Mouse (Mus musculus): ENCODE results near the gene Slc30a2. TPM values are rescaled to one million over a fixed set of nuclear protein-coding genes. Genes with fewer than 3 reads are reported as not detected.
A peak's percentile ranks its signal among the peaks of the same experiment; 100 is the strongest.
"Not testable (repeated sequence)": the region's sequence is repeated elsewhere in the genome, so short reads cannot be mapped to it uniquely, and the experiment has no call there.

Gene Slc30a2
- polyA plus RNA-seq, 1 experiment: 4.0 TPM

- no peaks in the 10 kb centered on the region for H3K36me3 ChIP-seq (ENCODE audit: control insufficient read depth, insufficient read depth, low read length)
- WGBS: 62% methylated on average over 10 of the region's 10 CpGs
- TF ChIP-seq CTCF (IDR thresholded peaks at IDR 0.05; ENCODE audit: extremely low read depth, insufficient read depth, insufficient read length, insufficient replicate concordance) (no peak), POLR2A (IDR thresholded peaks at IDR 0.05; ENCODE audit: low read depth, low read length) (no peak)
- no peak for DNase-seq (ENCODE audit: low read depth in 1 of 2, low spot score in 2 of 2)
- H3K27ac ChIP-seq (ENCODE audit: insufficient read depth, low read length): no peak overlapping the region
- no peaks in the 10 kb centered on the region for H3K4me1 ChIP-seq (ENCODE audit: control insufficient read depth, insufficient read depth, insufficient read length)
- no peaks in the 10 kb centered on the region for H3K27me3 ChIP-seq (ENCODE audit: control insufficient read depth, insufficient read depth, low read length)
- no peak overlapping the region for H3K4me3 ChIP-seq (ENCODE audit: extremely low read depth, insufficient read depth, insufficient read length)
Measured at GRCm38 (mm10) chr4:134378089-134378615, 35.2 kb downstream of the Slc30a2 start.

GRCm38 (mm10) chr4:134379510-134379909 lies 36.5 kb downstream of the Slc30a2 start:
- Histone ChIP-seq H3K36me3 (ENCODE audit: control insufficient read depth, insufficient read depth, low read length) (no peaks in the 10 kb centered on the region), H3K27me3 (ENCODE audit: control insufficient read depth, insufficient read depth, low read length) (no peaks in the 10 kb centered on the region), H3K27ac (ENCODE audit: insufficient read depth, low read length) (no peak overlapping the region), H3K4me3 (ENCODE audit: extremely low read depth, insufficient read depth, insufficient read length) (no peak overlapping the region), H3K4me1 (ENCODE audit: control insufficient read depth, insufficient read depth, insufficient read length) (no peaks in the 10 kb centered on the region)
- 88% methylated on average over 8 of the region's 8 CpGs for WGBS
- TF ChIP-seq POLR2A (IDR thresholded peaks at IDR 0.05; ENCODE audit: low read depth, low read length): no peak
- no peak for TF ChIP-seq CTCF (IDR thresholded peaks at IDR 0.05; ENCODE audit: extremely low read depth, insufficient read depth, insufficient read length, insufficient replicate concordance)
- DNase-seq (ENCODE audit: low read depth in 1 of 2, low spot score in 2 of 2): no peak

DNA sequence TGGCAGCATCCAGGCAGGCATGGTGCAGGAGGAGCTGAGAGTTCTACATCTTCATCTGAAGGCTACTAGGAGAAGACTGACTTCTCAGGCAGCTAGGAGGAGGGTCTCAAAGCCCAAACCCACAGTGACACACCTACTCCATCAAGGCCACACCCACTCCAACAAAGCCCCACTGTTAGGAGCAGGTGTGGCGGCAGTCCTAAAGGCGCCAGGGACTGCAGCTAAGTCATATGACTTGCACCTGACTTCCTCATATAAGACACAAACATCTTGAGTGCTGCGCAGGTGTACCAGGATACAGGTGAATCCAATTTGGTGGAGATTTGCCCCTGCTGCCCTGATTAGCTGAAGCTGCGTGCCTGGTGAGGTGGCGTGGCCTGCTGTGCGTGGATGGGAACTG lies 40.8 kb downstream of the Slc30a2 start, which contains the start of gene Extl1:
Gene Extl1, minus strand, starts transcription at position 101 of the 400 bp plus-strand sequence.
- not testable (repeated sequence) for H3K36me3 ChIP-seq (ENCODE audit: control insufficient read depth, insufficient read depth, low read length); H3K27me3 ChIP-seq (ENCODE audit: control insufficient read depth, insufficient read depth, low read length); DNase-seq (ENCODE audit: low read depth in 1 of 2, low spot score in 2 of 2); H3K27ac ChIP-seq (ENCODE audit: insufficient read depth, low read length); H3K4me1 ChIP-seq (ENCODE audit: control insufficient read depth, insufficient read depth, insufficient read length); H3K4me3 ChIP-seq (ENCODE audit: extremely low read depth, insufficient read depth, insufficient read length)
- 89% methylated on average over 2 of the region's 6 CpGs for WGBS

DNA sequence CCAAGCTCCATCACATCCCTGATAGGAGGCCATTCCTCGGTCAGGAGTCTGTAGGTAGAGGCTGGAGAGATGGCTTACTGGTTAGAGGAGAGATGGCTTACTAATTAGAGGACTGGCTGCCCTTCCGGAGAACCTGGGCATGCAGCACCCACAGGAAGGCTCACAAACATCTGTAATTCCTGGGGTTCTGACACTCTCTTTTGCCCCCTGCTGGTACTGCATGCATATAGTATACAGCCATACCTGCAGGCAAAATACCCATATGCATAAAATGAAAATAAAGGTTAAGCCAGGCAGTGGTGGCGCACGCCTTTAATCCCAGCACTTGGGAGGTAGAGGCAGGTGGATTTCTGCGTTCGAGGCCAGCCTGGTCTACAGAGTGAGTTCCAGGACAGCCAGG lies 44.3 kb downstream of the Slc30a2 start:
- Histone ChIP-seq H3K4me1 (ENCODE audit: control insufficient read depth, insufficient read depth, insufficient read length) (no peaks in the 10 kb centered on the region), H3K27me3 (ENCODE audit: control insufficient read depth, insufficient read depth, low read length) (no peaks in the 10 kb centered on the region), H3K4me3 (ENCODE audit: extremely low read depth, insufficient read depth, insufficient read length) (no peak overlapping the region), H3K36me3 (ENCODE audit: control insufficient read depth, insufficient read depth, low read length) (no peaks in the 10 kb centered on the region), H3K27ac (ENCODE audit: insufficient read depth, low read length) (no peak overlapping the region)
- TF ChIP-seq POLR2A (IDR thresholded peaks at IDR 0.05; ENCODE audit: low read depth, low read length) (no peak), CTCF (IDR thresholded peaks at IDR 0.05; ENCODE audit: extremely low read depth, insufficient read depth, insufficient read length, insufficient replicate concordance) (0 out of 2 replicates have a peak, but pooled peaks have one; percentile 3)
- 65% methylated on average over 6 of the region's 6 CpGs for WGBS
- no peak for DNase-seq (ENCODE audit: low read depth in 1 of 2, low spot score in 2 of 2)

GRCm38 (mm10) chr4:134388397-134388796 lies 45.4 kb downstream of the Slc30a2 start:
- DNase-seq (ENCODE audit: low read depth in 1 of 2, low spot score in 2 of 2): peak; percentile 49 to 65
- H3K36me3 ChIP-seq (ENCODE audit: control insufficient read depth, insufficient read depth, low read length): no peaks in the 10 kb centered on the region
- H3K27ac ChIP-seq (ENCODE audit: insufficient read depth, low read length): no peak overlapping the region
- no peak overlapping the region for H3K4me3 ChIP-seq (ENCODE audit: extremely low read depth, insufficient read depth, insufficient read length)
- WGBS: 9% methylated on average over 5 of the region's 5 CpGs
- H3K27me3 ChIP-seq (ENCODE audit: control insufficient read depth, insufficient read depth, low read length): no peaks in the 10 kb centered on the region
- H3K4me1 ChIP-seq (ENCODE audit: control insufficient read depth, insufficient read depth, insufficient read length): no peaks in the 10 kb centered on the region
- TF ChIP-seq CTCF (IDR thresholded peaks at IDR 0.05; ENCODE audit: extremely low read depth, insufficient read depth, insufficient read length, insufficient replicate concordance) (peak; percentile 78; the same call in 1 of the 2 replicates), POLR2A (IDR thresholded peaks at IDR 0.05; ENCODE audit: low read depth, low read length) (no peak)

- WGBS: 92% methylated on average over 1 of the region's 1 CpGs
- DNase-seq (ENCODE audit: low read depth in 1 of 2, low spot score in 2 of 2): no peak
- H3K4me3 ChIP-seq (ENCODE audit: extremely low read depth, insufficient read depth, insufficient read length): no peak overlapping the region
- no peak overlapping the region for H3K27ac ChIP-seq (ENCODE audit: insufficient read depth, low read length)
- H3K4me1 ChIP-seq (ENCODE audit: control insufficient read depth, insufficient read depth, insufficient read length): no peaks in the 10 kb centered on the region
- TF ChIP-seq POLR2A (IDR thresholded peaks at IDR 0.05; ENCODE audit: low read depth, low read length) (no peak), CTCF (IDR thresholded peaks at IDR 0.05; ENCODE audit: extremely low read depth, insufficient read depth, insufficient read length, insufficient replicate concordance) (no peak)
- no peaks in the 10 kb centered on the region for H3K27me3 ChIP-seq (ENCODE audit: control insufficient read depth, insufficient read depth, low read length)
- H3K36me3 ChIP-seq (ENCODE audit: control insufficient read depth, insufficient read depth, low read length): no peaks in the 10 kb centered on the region
Measured at GRCm38 (mm10) chr4:134391636-134392035, 48.7 kb downstream of the Slc30a2 start.

GRCm38 (mm10) chr4:134392595-134392994 lies 49.6 kb downstream of the Slc30a2 start:
- Histone ChIP-seq H3K4me1 (ENCODE audit: control insufficient read depth, insufficient read depth, insufficient read length) (no peaks in the 10 kb centered on the region), H3K36me3 (ENCODE audit: control insufficient read depth, insufficient read depth, low read length) (no peaks in the 10 kb centered on the region), H3K27ac (ENCODE audit: insufficient read depth, low read length) (no peak overlapping the region), H3K27me3 (ENCODE audit: control insufficient read depth, insufficient read depth, low read length) (no peaks in the 10 kb centered on the region), H3K4me3 (ENCODE audit: extremely low read depth, insufficient read depth, insufficient read length) (no peak overlapping the region)
- TF ChIP-seq CTCF (IDR thresholded peaks at IDR 0.05; ENCODE audit: extremely low read depth, insufficient read depth, insufficient read length, insufficient replicate concordance): no peak
- TF ChIP-seq POLR2A (IDR thresholded peaks at IDR 0.05; ENCODE audit: low read depth, low read length): no peak
- 30% methylated on average over 8 of the region's 8 CpGs for WGBS
- DNase-seq (ENCODE audit: low read depth in 1 of 2, low spot score in 2 of 2): no peak
